Mouse (Mus musculus) cerebellum, adult 11 months (tissue): ENCODE measurements at regions not wholly inside any gene's neighbourhood (a gene's known extent, or its start where the extent isn't known, plus 50 kb on each side); places are given as distances from the start of the nearest gene placed in this dataset.
"Not testable (repeated sequence)": the region's sequence is repeated elsewhere in the genome, so short reads cannot be mapped to it uniquely, and the experiment has no call there.

ENCODE experiments used
- DNase-seq: peaks from one replicate; pipeline ENCODE4 v3.0.0; 2022

GRCm38 (mm10) chr2:71597956-71598355 is 51.4 kb upstream of the Dlx2 start:
- DNase-seq, result no peak

GRCm38 (mm10) chr2:71598368-71598767 is 51.8 kb upstream of the Dlx2 start:
- no peak for DNase-seq

GRCm38 (mm10) chr2:71598778-71599177 is 52.2 kb upstream of the Dlx2 start:
- peak; percentile 56 for DNase-seq

- DNase-seq, result no peak
Observed at GRCm38 (mm10) chr2:71600213-71600612, 53.7 kb upstream of the Dlx2 start.

- no peak for DNase-seq
Observed at GRCm38 (mm10) chr2:71600999-71601398, 54.4 kb upstream of the Dlx2 start.

- DNase-seq, result not testable (repeated sequence)
Observed at GRCm38 (mm10) chr2:71603796-71604195, 57.2 kb upstream of the Dlx2 start.

GRCm38 (mm10) chr2:71605606-71606005 is 59.1 kb upstream of the Dlx2 start:
- DNase-seq, result no peak

- DNase-seq, result no peak
Observed at GRCm38 (mm10) chr2:71607087-71607502, 60.5 kb upstream of the Dlx2 start.

- DNase-seq, result no peak
Observed at GRCm38 (mm10) chr2:71613216-71613615, 66.7 kb upstream of the Dlx2 start.

- no peak for DNase-seq
Observed at GRCm38 (mm10) chr2:71616526-71616925, 70.0 kb upstream of the Dlx2 start.

- no peak for DNase-seq
Observed at GRCm38 (mm10) chr2:71621458-71621857, 74.9 kb upstream of the Dlx2 start.

- DNase-seq, result no peak
Observed at GRCm38 (mm10) chr2:71622532-71623099, 76.1 kb upstream of the Dlx2 start.

GRCm38 (mm10) chr2:71623134-71623533 is 76.6 kb upstream of the Dlx2 start:
- no peak for DNase-seq

GRCm38 (mm10) chr2:71625298-71625902 is 78.8 kb upstream of the Dlx2 start:
- no peak for DNase-seq

GRCm38 (mm10) chr2:71626404-71626803 is 79.8 kb upstream of the Dlx2 start:
- no peak for DNase-seq

- DNase-seq, result no peak
Observed at GRCm38 (mm10) chr2:71627097-71627755, 80.7 kb upstream of the Dlx2 start.

GRCm38 (mm10) chr2:71628821-71629220 is 82.3 kb upstream of the Dlx2 start:
- DNase-seq, result no peak

- DNase-seq, result no peak
Observed at GRCm38 (mm10) chr2:71629301-71630142, 83.0 kb upstream of the Dlx2 start.

- DNase-seq, result no peak
Observed at GRCm38 (mm10) chr2:71630143-71630463, 83.5 kb upstream of the Dlx2 start.

GRCm38 (mm10) chr2:71633471-71633870 is 86.9 kb upstream of the Dlx2 start:
- DNase-seq, result no peak

GRCm38 (mm10) chr2:71634471-71634870 is 87.9 kb upstream of the Dlx2 start:
- DNase-seq, result no peak

- DNase-seq, result no peak
Observed at GRCm38 (mm10) chr2:71636134-71636533, 89.6 kb upstream of the Dlx2 start.

GRCm38 (mm10) chr2:71636590-71636989 is 90.0 kb upstream of the Dlx2 start:
- DNase-seq, result no peak

GRCm38 (mm10) chr2:71640251-71640650 is 93.7 kb upstream of the Dlx2 start:
- no peak for DNase-seq
